Mouse (Mus musculus): ENCODE measurements at regions not wholly inside any gene's neighbourhood (a gene's known extent, or its start where the extent isn't known, plus 50 kb on each side); places are given as distances from the start of the nearest gene placed in this dataset.

GRCm38 (mm10) chr3:128221625-128222024, 325.5 kb upstream of the Fam241a start:
- no peak for TF ChIP-seq CTCF (conservative IDR thresholded peaks at IDR 0.05; ENCODE audit: low read length)
- no peak for TF ChIP-seq NANOG (IDR thresholded peaks at IDR 0.05; ENCODE audit: borderline replicate concordance, low read length)
- no peak for TF ChIP-seq POU5F1 (IDR thresholded peaks at IDR 0.05; ENCODE audit: borderline replicate concordance, low read length)
